Mouse (Mus musculus) CH12.LX (cell line): Measurements from ENCODE around the gene Pak4. TPM values are rescaled to one million over a fixed set of nuclear protein-coding genes. Genes with fewer than 3 reads are reported as not detected.

ENCODE experiments used
- DNase-seq: peaks from one replicate; pipeline ENCODE4 v3.0.0-alpha.2; 2013; ENCODE audit errors: extremely low read depth
- H3K27ac ChIP-seq: 2 replicates; pipeline ENCODE4 v1.5.1; 2012; ENCODE audit warnings: low read depth, mild to moderate bottlenecking, control low read depth, moderate library complexity; ENCODE audit not compliant: insufficient read depth
- H3K27me3 ChIP-seq: replicated peaks from 2 replicates; pipeline ENCODE3; 2012; ENCODE audit warnings: inconsistent platforms
- H3K36me3 ChIP-seq, 2 experiments: replicated peaks in 1 of 2; 2 replicates each; pipeline versions ENCODE3 to v1.6.1; 2012; ENCODE audit warnings: inconsistent platforms in 1 of 2, low read length in 1 of 2, mild to moderate bottlenecking in 1 of 2, mixed read lengths in 1 of 2, moderate library complexity in 1 of 2; ENCODE audit not compliant: control insufficient read depth in 1 of 2, insufficient read depth in 1 of 2
- H3K4me1 ChIP-seq, 2 experiments: 2 replicates each; pipeline ENCODE4 v1.6.1; 2012; ENCODE audit warnings: inconsistent platforms in 1 of 2, moderate library complexity in 1 of 2; ENCODE audit not compliant: insufficient read depth in 2 of 2, control insufficient read depth in 1 of 2
- H3K4me2 ChIP-seq: 2 replicates; pipeline ENCODE4 v1.6.1; 2012; ENCODE audit warnings: low read depth, mild to moderate bottlenecking, control low read depth; ENCODE audit not compliant: poor library complexity, insufficient read depth, severe bottlenecking
- H3K4me3 ChIP-seq, 3 experiments: fragments of 150-350 bp in 1 of 3; sonication (generic) in 1 of 3; replicated peaks in 1 of 3; 2 replicates each; pipeline versions ENCODE3 to v1.5.1; 2011 to 2012; ENCODE audit warnings: low read depth in 2 of 3, low read length in 2 of 3, mild to moderate bottlenecking in 2 of 3, moderate library complexity in 2 of 3, control low read depth in 1 of 3, improper control_type of control experiment in 1 of 3, inconsistent platforms in 1 of 3, mixed read lengths in 1 of 3; ENCODE audit not compliant: poor library complexity in 1 of 3
- H3K79me2 ChIP-seq: replicated peaks from 2 replicates; pipeline ENCODE4 v1.6.1; 2012; ENCODE audit warnings: mild to moderate bottlenecking, moderate library complexity; ENCODE audit not compliant: control insufficient read depth, poor library complexity, insufficient read depth, severe bottlenecking; ENCODE audit errors: extremely low read depth
- H3K9ac ChIP-seq: 2 replicates; pipeline ENCODE4 v1.6.1; 2012; ENCODE audit warnings: low read depth, mild to moderate bottlenecking, control low read depth, moderate library complexity; ENCODE audit not compliant: insufficient read depth
- H3K9me3 ChIP-seq: replicated peaks from 2 replicates; pipeline ENCODE3; 2012; ENCODE audit warnings: low read length, inconsistent platforms, mixed read lengths
- CTCF ChIP-seq, 2 experiments: IDR thresholded peaks in 1 of 2; conservative IDR thresholded peaks in 1 of 2; 2 replicates each; pipeline ENCODE4 v1.5.1; 2011 to 2012; ENCODE audit warnings: low read depth in 2 of 2, low read length in 2 of 2, improper control_type of control experiment in 1 of 2, inconsistent platforms in 1 of 2, mild to moderate bottlenecking in 1 of 2, moderate library complexity in 1 of 2
- E2F4 ChIP-seq: IDR thresholded peaks from 2 replicates; pipeline ENCODE4 v1.6.1; 2011; ENCODE audit warnings: low read depth, low read length, improper control_type of control experiment; ENCODE audit not compliant: insufficient replicate concordance
- ELF1 ChIP-seq: IDR thresholded peaks from 2 replicates; pipeline ENCODE4 v1.6.1; 2014; ENCODE audit warnings: low read depth, mild to moderate bottlenecking, inconsistent platforms, low read length, improper control_type of control experiment
- ETS1 ChIP-seq: conservative IDR thresholded peaks from 2 replicates; pipeline ENCODE4 v1.6.1; 2012; ENCODE audit warnings: low read depth, mild to moderate bottlenecking, inconsistent platforms, low read length, improper control_type of control experiment, moderate library complexity
- IRF4 ChIP-seq: IDR thresholded peaks from 2 replicates; pipeline ENCODE4 v1.6.1; 2014; ENCODE audit warnings: low read depth, mild to moderate bottlenecking, inconsistent platforms, low read length, improper control_type of control experiment
- KAT2A ChIP-seq: IDR thresholded peaks from 2 replicates; pipeline ENCODE4 v1.6.1; 2012; ENCODE audit warnings: low read length, improper control_type of control experiment, inconsistent platforms; ENCODE audit not compliant: insufficient replicate concordance
- MAZ ChIP-seq: IDR thresholded peaks from 2 replicates; pipeline ENCODE4 v1.6.1; 2012; ENCODE audit warnings: low read depth, mild to moderate bottlenecking, inconsistent platforms, low read length, improper control_type of control experiment, moderate library complexity
- MYC ChIP-seq: IDR thresholded peaks from 2 replicates; pipeline ENCODE4 v1.6.1; 2011; ENCODE audit warnings: low read depth, mild to moderate bottlenecking, improper control_type of control experiment, low read length
- NELFE ChIP-seq: IDR thresholded peaks from 2 replicates; pipeline ENCODE4 v1.6.1; 2011; ENCODE audit warnings: low read depth, low read length, improper control_type of control experiment
- RAD21 ChIP-seq: IDR thresholded peaks from 2 replicates; pipeline ENCODE4 v1.6.1; 2011; ENCODE audit warnings: low read depth, mild to moderate bottlenecking, low read length, improper control_type of control experiment, moderate library complexity
- TBP ChIP-seq: conservative IDR thresholded peaks from 2 replicates; pipeline ENCODE4 v1.6.1; 2011; ENCODE audit warnings: low read depth, low read length, improper control_type of control experiment
- TCF12 ChIP-seq: IDR thresholded peaks from 2 replicates; pipeline ENCODE4 v1.6.1; 2014; ENCODE audit warnings: low read depth, mild to moderate bottlenecking, inconsistent platforms, low read length, improper control_type of control experiment
- ZC3H11A ChIP-seq: IDR thresholded peaks from 2 replicates; pipeline ENCODE4 v1.6.1; 2012; ENCODE audit warnings: low read depth, mild to moderate bottlenecking, inconsistent platforms, low read length, improper control_type of control experiment
- dilution Hi-C: fragments of 300-500 bp; cut with MboI; formaldehyde crosslinking; loops from 2 replicates; pipeline ENCODE4 v1.14.3; 2020; ENCODE audit warnings: low sequenced_read_pairs; ENCODE audit not compliant: extremely low pct_unique_long_range_greater_than_20kb, extremely low pct_ligation_motif_present
- in situ Hi-C: fragments of 300-500 bp; cut with MboI; formaldehyde crosslinking; loops from 3 replicates; pipeline ENCODE4 v1.14.3; 2019; ENCODE audit warnings: low sequenced_read_pairs, low pct_ligation_motif_present, low pct_unique_long_range_greater_than_20kb, mixed read lengths
- polyA plus RNA-seq: library from polyadenylated mRNA; unstranded; fragments of >175 nt; gene quantifications from 2 replicates; pipeline ENCODE4 v1.2.1, GENCODE M21; 2012; ENCODE audit warnings: low read depth; ENCODE audit not compliant: insufficient read length
- total RNA-seq, 2 experiments: library from RNA; depleted of rRNA; stranded (reverse); fragments of 300-350 nt in 1 of 2; fragments of >200 nt in 1 of 2; gene quantifications; 2 replicates each; pipeline ENCODE4 v1.2.3; 2012 to 2014

Gene Pak4
- total and polyA plus RNA-seq, 3 experiments: 7.5 to 11.2 (median 8.3) TPM

GRCm38 (mm10) chr7:28581721-28582120 lies 16.3 kb downstream of the Pak4 start:
- dilution Hi-C loops (no loop called here), in situ Hi-C loops (no loop called here)
- no peak overlapping the region for H3K9ac ChIP-seq
- no peaks in the 10 kb centered on the region for H3K27me3 ChIP-seq
- no peaks in the 10 kb centered on the region for H3K79me2 ChIP-seq
- peaks cover 2 to 67% of the 10 kb centered on the region in 2 experiments for H3K4me1 ChIP-seq
- H3K4me3 ChIP-seq: no peak overlapping the region
- no peak overlapping the region for H3K27ac ChIP-seq
- H3K36me3 ChIP-seq: peaks cover 3 to 59% of the 10 kb centered on the region in 2 experiments
- no peak for DNase-seq
- peaks cover 2% of the 10 kb centered on the region for H3K9me3 ChIP-seq
- H3K4me2 ChIP-seq: no peak overlapping the region
- TF ChIP-seq ELF1 (no peak), TBP (no peak), MAZ (no peak), CTCF (conservative IDR thresholded peaks at IDR 0.05 in 1 of 2, IDR thresholded peaks at IDR 0.05 in 1 of 2; ENCODE audit: low read depth in 2 of 2, low read length in 2 of 2) (no peak), TCF12 (no peak), RAD21 (no peak), ETS1 (no peak), KAT2A (no peak), ZC3H11A (no peak)

- H3K36me3 ChIP-seq: peaks cover 3 to 66% of the 10 kb centered on the region in 2 experiments
- in situ Hi-C loops: no loop called here
- no peak overlapping the region for H3K4me2 ChIP-seq
- peaks cover 2 to 67% of the 10 kb centered on the region in 2 experiments for H3K4me1 ChIP-seq
- no peaks in the 10 kb centered on the region for H3K27me3 ChIP-seq
- no peak for TF ChIP-seq MYC
- DNase-seq: no peak
- peaks cover 2% of the 10 kb centered on the region for H3K9me3 ChIP-seq
- H3K27ac ChIP-seq: no peak overlapping the region
- dilution Hi-C loops: no loop called here
- no peaks in the 10 kb centered on the region for H3K79me2 ChIP-seq
- no peak overlapping the region for H3K4me3 ChIP-seq
- no peak overlapping the region for H3K9ac ChIP-seq
Measured at GRCm38 (mm10) chr7:28579826-28580225, 18.2 kb downstream of the Pak4 start.

GRCm38 (mm10) chr7:28578543-28579053 lies 19.4 kb downstream of the Pak4 start:
- no peaks in the 10 kb centered on the region for H3K79me2 ChIP-seq
- H3K36me3 ChIP-seq: peaks cover 3 to 64% of the 10 kb centered on the region in 2 experiments
- in situ Hi-C loops: no loop called here
- peaks cover 2% of the 10 kb centered on the region for H3K9me3 ChIP-seq
- no peaks in the 10 kb centered on the region for H3K27me3 ChIP-seq
- peaks cover 2 to 62% of the 10 kb centered on the region in 2 experiments for H3K4me1 ChIP-seq
- no peak overlapping the region for H3K4me2 ChIP-seq
- H3K9ac ChIP-seq: no peak overlapping the region
- no peak overlapping the region for H3K4me3 ChIP-seq
- H3K27ac ChIP-seq: no peak overlapping the region
- dilution Hi-C loops: no loop called here
- TF ChIP-seq E2F4 (no peak), NELFE (no peak), IRF4 (no peak), KAT2A (no peak), MYC (no peak)
- TF ChIP-seq, all 38 proteins: peak for 0
- no peak for DNase-seq
